Comparison of ENCODE assay signal across 9 mouse cellular contexts in the genomic region with DNA sequence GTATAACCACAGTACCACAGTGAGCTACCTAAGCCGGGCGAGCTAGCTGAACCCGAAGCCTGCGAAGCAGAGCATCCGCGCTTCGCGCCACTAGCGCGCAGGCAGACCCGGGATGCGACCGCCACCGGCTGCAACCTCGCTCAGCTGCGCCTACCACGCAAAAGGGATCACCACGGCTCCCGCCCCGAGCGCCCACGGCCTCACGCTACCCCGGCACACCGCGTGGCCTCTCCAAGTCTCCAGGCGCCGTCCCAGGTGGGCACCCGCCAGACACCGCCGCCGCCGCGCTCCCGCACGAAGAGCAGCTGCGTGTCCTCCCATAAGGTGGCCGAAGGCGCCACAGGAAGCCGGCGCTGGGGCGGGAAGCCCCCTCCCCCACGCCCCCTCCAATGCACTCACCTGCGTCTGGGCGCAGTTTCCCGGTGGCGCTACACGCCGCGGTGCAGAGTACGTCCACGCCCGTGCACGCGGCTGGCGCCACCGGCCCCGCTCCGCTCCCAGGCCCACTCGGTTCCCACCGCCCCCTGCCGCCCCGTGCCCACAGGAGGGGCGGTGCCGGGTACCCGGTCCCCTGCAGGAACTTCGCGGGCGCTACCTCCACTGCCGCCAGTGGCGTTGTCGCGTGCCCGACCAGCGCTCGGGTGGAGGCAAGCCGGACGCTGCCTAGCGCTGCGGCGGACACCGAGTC. TPM values are rescaled to one million over a fixed set of nuclear protein-coding genes. Genes with fewer than 3 reads are reported as not detected.
DNase-seq lines count a peak whose midpoint lies in the region; ATAC-seq lines count a peak whose summit lies in the region.
"Had no signal": no experiment of that assay in that cellular context is flagged by ENCODE, and none has a peak within 500 bp of the region (broad histone marks: within the 10 kb centered on the region; RNA-seq: fewer than 3 reads in every experiment).

No protein-coding gene starts in this region.

- peak; percentile 30 for ATAC-seq in kidney, embryonic 16.5 days (ENCODE audit: low FRiP score, low TSS enrichment)
- peak; percentile 40 for ATAC-seq in forebrain, embryonic 14.5 days
- peak; percentile 42 for ATAC-seq in neural tube, embryonic 11.5 days (ENCODE audit: insufficient read depth, low FRiP score, low TSS enrichment)

- H3K4me1 ChIP-seq in kidney, embryonic 16.5 days (ENCODE audit: insufficient read depth, low read length), result peaks cover 27% of the 10 kb centered on the region
- peaks cover 30% of the 10 kb centered on the region for H3K4me1 ChIP-seq in forebrain, embryonic 14.5 days (ENCODE audit: control insufficient read depth, insufficient read depth, low read length)
- H3K4me1 ChIP-seq in neural tube, embryonic 11.5 days (ENCODE audit: control insufficient read depth, insufficient read depth, low read length), result peaks cover 10% of the 10 kb centered on the region; the same call in 1 of the 2 replicates

- WGBS in kidney, embryonic 16.5 days, result under 1% methylated on average over 68 of the region's 82 CpGs
- WGBS in forebrain, embryonic 14.5 days, result under 1% methylated on average over 53 of the region's 82 CpGs
- WGBS in neural tube, embryonic 11.5 days, result under 1% methylated on average over 69 of the region's 82 CpGs

- H3K36me3 ChIP-seq in kidney, embryonic 16.5 days (ENCODE audit: insufficient read depth, low read length), result no peaks in the 10 kb centered on the region
- H3K36me3 ChIP-seq in forebrain, embryonic 14.5 days (ENCODE audit: control insufficient read depth, insufficient read depth, low read length), result peaks cover 4% of the 10 kb centered on the region; the same call in 1 of the 2 replicates
- H3K36me3 ChIP-seq in neural tube, embryonic 11.5 days (ENCODE audit: control insufficient read depth, insufficient read depth, low read length), result no peaks in the 10 kb centered on the region

- peak overlapping the region; percentile 65 for H3K4me3 ChIP-seq in kidney, embryonic 16.5 days (ENCODE audit: low read length)
- H3K4me3 ChIP-seq in forebrain, embryonic 14.5 days (ENCODE audit: low read depth, low read length), result peak overlapping the region; percentile 77
- H3K4me3 ChIP-seq in neural tube, embryonic 11.5 days (ENCODE audit: low read depth, low read length), result peak overlapping the region; percentile 74

- peak overlapping the region; percentile 99 for H3K4me2 ChIP-seq in kidney, embryonic 16.5 days (replicated peaks; ENCODE audit: low read depth, low read length)
- peak overlapping the region; percentile 97 for H3K4me2 ChIP-seq in forebrain, embryonic 14.5 days (ENCODE audit: low read length)
- peak overlapping the region; percentile 99 for H3K4me2 ChIP-seq in neural tube, embryonic 11.5 days (ENCODE audit: low read depth)

- peak overlapping the region; percentile 64 for H3K9ac ChIP-seq in kidney, embryonic 16.5 days (replicated peaks; ENCODE audit: low read length)
- peak overlapping the region; percentile 82 for H3K9ac ChIP-seq in forebrain, embryonic 14.5 days (ENCODE audit: low read length)
- peak overlapping the region; percentile 77 for H3K9ac ChIP-seq in neural tube, embryonic 11.5 days (ENCODE audit: low read length)

- DNase-seq in kidney, postnatal 36 days, result no peak
- peak; percentile 39 to 59 for DNase-seq in cerebellum, adult 18-20 months
- DNase-seq in forebrain, embryonic 14.5 days (ENCODE audit: low spot score), result peak; percentile 56
- DNase-seq in left cerebral cortex, postnatal 14 days (ENCODE audit: low spot score in 2 of 2), result peak; percentile 52 to 56
- peak; percentile 54 for DNase-seq in neural tube, embryonic 11.5 days (ENCODE audit: low spot score)
- no peak for DNase-seq in ovary, postnatal 14 days (ENCODE audit: low spot score)
- DNase-seq in gastrocnemius, postnatal 36 days, result no peak

- no peaks in the 10 kb centered on the region for H3K9me3 ChIP-seq in kidney, embryonic 16.5 days (ENCODE audit: low read length)
- H3K9me3 ChIP-seq in forebrain, embryonic 14.5 days (replicated peaks; ENCODE audit: control insufficient read depth, low read length), result no peaks in the 10 kb centered on the region
- no peaks in the 10 kb centered on the region for H3K9me3 ChIP-seq in neural tube, embryonic 11.5 days (ENCODE audit: control insufficient read depth, low read length)

- H3K27ac ChIP-seq in kidney, embryonic 16.5 days (ENCODE audit: low read length), result no peak overlapping the region
- H3K27ac ChIP-seq in forebrain, embryonic 14.5 days (ENCODE audit: low read depth, low read length), result peak overlapping the region; percentile 70
- 0 out of 2 replicates have a peak overlapping the region, but pooled peaks have one; percentile 42 for H3K27ac ChIP-seq in neural tube, embryonic 11.5 days (ENCODE audit: low read depth, low read length)

- peaks cover 62% of the 10 kb centered on the region for H3K27me3 ChIP-seq in kidney, embryonic 16.5 days (ENCODE audit: insufficient read depth, low read length)
- 0 out of 2 replicates have a peak, but pooled peaks cover 3% of the 10 kb centered on the region for H3K27me3 ChIP-seq in forebrain, embryonic 14.5 days (replicated peaks; ENCODE audit: control insufficient read depth, insufficient read depth, low read length)
- H3K27me3 ChIP-seq in neural tube, embryonic 11.5 days (ENCODE audit: control insufficient read depth, insufficient read depth, low read length), result peaks cover 21% of the 10 kb centered on the region

- intact Hi-C loops in left cerebral cortex, postnatal 14 days (cut with DNase I), result loop anchor here (10.0 kb wide), 1 partner anchor 276 kb away; no protein-coding TSS in a partner anchor
- intact Hi-C loops in gastrocnemius, postnatal 36 days (cut with DNase I), result no loop called here

RNA-seq across cellular contexts. Expression of gene Elavl2, which starts 29.3 kb away (rescaled TPM):
- 2.2 and 3.3 TPM in 2 replicates for polyA plus RNA-seq in kidney, embryonic 16.5 days (2015; fragmentation: Nextera tagmentation; extraction: Ambion mirVana)
- polyA plus RNA-seq in forebrain, embryonic 14.5 days (2014; fragmentation: Nextera tagmentation; extraction: Ambion mirVana), result 134 and 140 TPM in 2 replicates
- 100 to 1,000 TPM; 104 to 109 TPM for total RNA-seq in left cerebral cortex, postnatal 14 days (2021)
- 101 and 113 TPM in 2 replicates for polyA plus RNA-seq in neural tube, embryonic 11.5 days (2014; fragmentation: Nextera tagmentation; extraction: Ambion mirVana)
- under 1 TPM; 0.12 to 0.20 TPM for total RNA-seq in gastrocnemius, postnatal 36 days (2021)
- total RNA-seq: liver, adult 2 months had no signal
- polyA plus RNA-seq: liver, adult 2 months had no signal

Comparison
In these comparisons a context has a peak if more than half of its experiments do, and no peak if none do; other contexts are left out.
1. DNase-seq: peak in cerebellum, adult 18-20 months (2 of 2), forebrain, embryonic 14.5 days (single experiment), left cerebral cortex, postnatal 14 days (2 of 2) and neural tube, embryonic 11.5 days (single experiment); none in kidney, postnatal 36 days (0 of 2), ovary, postnatal 14 days (single experiment) and gastrocnemius, postnatal 36 days (0 of 2).
2. RNA of gene Elavl2, which starts 29.3 kb away (polyA plus RNA-seq): 134 to 140 TPM in forebrain, embryonic 14.5 days and 101 to 113 TPM in neural tube, embryonic 11.5 days; 2.2 to 3.3 TPM in kidney, embryonic 16.5 days; every median in the first group is over 10 times any median in the second.
3. Peak in every context shown above with its lines, with median percentiles within 50 percentile points of each other: ATAC-seq, H3K4me2 ChIP-seq, H3K4me3 ChIP-seq and H3K9ac ChIP-seq.